Mouse (Mus musculus): ENCODE data around the gene Fcho1.

The Fcho1 gene

DNA sequence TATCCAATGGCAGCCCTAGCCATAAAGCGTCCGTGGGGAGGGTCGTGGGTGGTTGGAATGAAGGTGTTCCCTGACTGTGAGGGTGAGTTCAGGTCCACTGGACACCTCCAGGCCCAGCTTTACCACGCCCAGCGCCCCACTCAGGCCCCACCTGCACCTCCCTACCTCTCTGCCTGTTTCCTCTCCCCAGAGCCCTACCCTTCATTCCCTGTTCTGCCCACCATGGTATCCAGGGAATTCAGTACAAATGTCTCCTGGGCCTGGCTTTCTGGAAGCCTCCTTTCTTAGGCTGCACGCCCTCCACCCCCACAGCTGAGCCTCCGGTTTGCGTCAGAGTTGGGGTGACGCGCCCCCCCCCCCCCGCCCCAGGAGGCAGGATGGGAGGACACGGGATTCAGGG, 55.3 kb downstream of the Fcho1 start:
- in situ Hi-C loops (cut with MboI; ENCODE audit: unreplicated experiment in 2 of 2) = loop anchor here (25.0 kb wide), 1 partner anchor 783 kb away; the partner anchor contains the start of genes Rpl18a (in 2 of the 2) and Slc5a5 (in 2 of the 2)

GRCm38 (mm10) chr8:71668220-71668975, 57.1 kb downstream of the Fcho1 start:
- in situ Hi-C loops (cut with MboI; ENCODE audit: unreplicated experiment in 2 of 2) = loop anchor here (25.0 kb wide), 1 partner anchor 781 kb away; the partner anchor contains the start of genes Rpl18a (in 2 of the 2) and Slc5a5 (in 2 of the 2)

DNA sequence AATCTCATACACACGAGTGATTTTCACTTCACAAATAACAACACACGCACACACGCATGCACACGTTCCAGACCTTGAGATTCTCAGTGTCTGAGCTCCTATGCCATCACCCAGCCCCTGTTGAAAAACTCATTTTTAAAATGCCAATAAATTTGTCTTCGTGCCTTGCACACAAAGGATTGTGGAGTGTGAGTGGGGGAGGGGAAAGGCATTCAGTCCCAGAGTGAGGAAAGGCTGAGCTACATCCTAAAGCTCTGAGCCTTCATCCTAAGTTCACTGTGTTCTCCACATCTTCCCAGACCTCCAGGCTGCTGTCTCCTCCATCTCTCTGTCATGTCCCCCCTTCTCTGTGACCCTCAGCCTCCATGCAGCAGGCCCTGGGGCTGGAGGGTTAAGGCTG, 58.3 kb downstream of the Fcho1 start:
- in situ Hi-C loops (cut with MboI; ENCODE audit: unreplicated experiment in 2 of 2) = loop anchor here (25.0 kb wide), 1 partner anchor 780 kb away; the partner anchor contains the start of genes Rpl18a (in 2 of the 2) and Slc5a5 (in 2 of the 2)

DNA sequence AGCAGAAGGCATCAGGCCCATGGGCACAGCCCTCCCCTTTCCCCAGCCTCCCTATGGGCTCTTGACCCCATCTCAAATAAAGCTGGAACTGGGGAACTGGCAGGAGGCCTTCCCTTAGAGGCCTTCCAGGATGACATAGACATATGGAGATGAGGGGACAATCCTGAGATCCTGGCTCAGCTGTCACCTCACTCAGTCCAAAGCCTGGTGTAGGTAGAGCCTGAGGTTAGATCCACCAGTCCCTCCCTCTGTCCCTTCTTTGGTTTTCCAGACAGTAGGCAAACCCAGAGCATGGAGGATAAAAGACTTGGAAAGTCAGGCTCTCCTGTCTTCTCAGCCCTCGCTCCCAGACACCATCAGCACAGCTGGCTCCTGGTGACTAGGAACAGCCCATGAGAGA, 58.7 kb downstream of the Fcho1 start:
- in situ Hi-C loops (cut with MboI; ENCODE audit: unreplicated experiment in 2 of 2) = loop anchor here (25.0 kb wide), 1 partner anchor 780 kb away; the partner anchor contains the start of genes Rpl18a (in 2 of the 2) and Slc5a5 (in 2 of the 2)

- in situ Hi-C loops (cut with MboI; ENCODE audit: unreplicated experiment in 2 of 2) = loop anchor here (25.0 kb wide), 1 partner anchor 778 kb away; the partner anchor contains the start of genes Rpl18a (in 2 of the 2) and Slc5a5 (in 2 of the 2)
Observed at GRCm38 (mm10) chr8:71665331-71666130, 60.0 kb downstream of the Fcho1 start.

DNA sequence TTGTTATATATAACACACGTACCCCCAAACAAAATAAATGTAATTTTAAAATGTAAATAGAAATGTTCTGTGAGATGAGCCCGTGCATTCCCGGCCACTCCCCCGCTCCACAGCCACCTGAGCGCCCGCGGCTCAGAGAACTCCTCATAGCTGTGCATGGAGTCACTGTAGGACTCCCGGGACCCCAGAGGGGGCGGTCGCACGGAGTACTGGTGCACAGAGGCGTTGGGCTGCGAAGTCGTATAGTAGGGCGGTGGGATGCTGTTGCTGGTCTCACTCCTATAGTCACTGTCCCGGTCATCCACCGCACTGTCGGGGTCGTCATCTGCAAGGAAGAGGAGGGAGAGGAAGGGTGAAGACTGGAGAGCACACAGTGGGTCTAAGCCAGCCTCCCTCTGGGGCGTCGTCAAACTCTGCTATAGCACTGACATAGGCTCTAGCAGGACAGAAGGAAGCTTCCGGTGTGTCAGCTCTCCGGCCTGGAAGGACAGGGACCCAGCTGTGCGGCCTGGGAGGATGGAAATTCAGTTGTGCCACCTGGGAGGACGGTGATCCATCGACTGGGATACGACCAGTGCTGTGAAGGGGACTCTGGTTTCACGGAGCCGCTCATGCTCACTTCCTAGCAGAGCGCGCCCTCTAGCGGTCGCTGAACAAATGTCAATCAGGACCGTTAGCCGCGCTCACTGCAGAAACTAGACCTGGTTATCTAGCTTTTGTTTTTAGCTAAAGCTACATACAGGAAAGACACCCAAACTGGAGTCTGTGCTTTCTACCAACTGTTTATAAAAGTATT, 65.0 kb downstream of the Fcho1 start:
- in situ Hi-C loops (cut with MboI; ENCODE audit: unreplicated experiment in 2 of 2) = loop anchor here (5.0 to 25.0 kb wide), 3 partner anchors 98 to 773 kb away; partner anchors contain the start of genes Rpl18a (in 2 of the 2) and Slc5a5 (in 2 of the 2)

DNA sequence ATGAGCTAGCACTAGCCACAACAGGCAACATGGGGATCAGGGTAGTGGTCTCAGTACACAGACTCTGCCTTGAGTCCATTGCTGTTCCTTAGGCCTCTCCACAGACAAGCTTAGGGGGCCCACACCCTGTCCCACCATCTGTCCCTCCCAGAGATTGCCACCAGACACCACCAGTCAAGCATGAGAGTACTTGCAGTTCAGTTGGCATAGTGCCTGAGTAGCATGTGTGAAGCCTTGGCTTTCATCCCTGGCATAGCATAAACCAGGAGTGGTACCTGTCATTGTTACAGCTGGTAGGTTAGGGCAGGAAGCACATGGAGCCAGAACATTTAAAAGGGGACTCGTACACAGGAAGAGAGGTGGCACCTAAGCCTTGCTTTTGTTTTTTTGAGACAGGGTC, 65.8 kb downstream of the Fcho1 start:
- in situ Hi-C loops (cut with MboI; ENCODE audit: unreplicated experiment in 2 of 2) = loop anchor here (5.0 to 25.0 kb wide), 4 partner anchors 97 to 772 kb away; partner anchors contain the start of genes Rpl18a (in 2 of the 2) and Slc5a5 (in 2 of the 2)

- in situ Hi-C loops (cut with MboI; ENCODE audit: unreplicated experiment in 2 of 2) = loop anchor here (5.0 to 25.0 kb wide), 2 partner anchors 166 to 771 kb away; partner anchors contain the start of genes Rpl18a (in 2 of the 2) and Slc5a5 (in 2 of the 2)
Observed at GRCm38 (mm10) chr8:71658515-71659049, 66.9 kb downstream of the Fcho1 start.

Measured in v-Abl transformed pro-B cells (cell line).